Mouse (Mus musculus): ENCODE data around the gene Olfr624. TPM values are rescaled to one million over a fixed set of nuclear protein-coding genes. Genes with fewer than 3 reads are reported as not detected.
"Not testable (repeated sequence)": the region's sequence is repeated elsewhere in the genome, so short reads cannot be mapped to it uniquely, and the experiment has no call there.

The Olfr624 gene
- polyA plus RNA-seq (2012; rRNA removed), result 0.02 TPM in 1 of 2 replicates, not detected in the other

DNA sequence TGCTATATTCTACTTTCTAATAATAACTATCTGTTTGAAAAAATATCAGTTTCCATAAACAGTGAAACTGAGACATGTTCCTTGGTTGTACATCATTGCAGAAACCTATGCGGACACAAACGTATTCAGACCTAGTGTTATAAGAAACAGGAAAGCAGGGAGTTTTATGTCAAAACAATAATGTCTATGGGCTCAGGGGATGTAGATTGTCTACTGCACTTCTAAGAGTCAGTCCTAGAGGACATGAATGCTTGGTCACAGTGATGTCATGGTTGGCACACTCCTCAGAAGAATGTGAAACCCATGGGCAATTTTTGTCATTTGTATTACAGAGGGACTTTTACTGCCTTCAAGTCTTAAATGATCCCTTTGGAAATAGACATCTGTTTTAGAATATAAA is at the start of gene Olfr624:
Olfr624 (minus strand) TSS at position 101 of the 400 bp plus-strand sequence.
- no peak within 1 kb of the TSS for H3K4me3 ChIP-seq (ENCODE audit: insufficient read depth, low read length)
- H3K4me1 ChIP-seq (ENCODE audit: control insufficient read depth, insufficient read depth, low read length), result no peaks in the 10 kb centered on the region
- H3K27ac ChIP-seq (ENCODE audit: insufficient read depth, low read length), result no peak within 1 kb of the TSS
- TF ChIP-seq CTCF (IDR thresholded peaks at IDR 0.05; ENCODE audit: extremely low read depth, insufficient read depth, low read length) (no peak), POLR2A (IDR thresholded peaks at IDR 0.05; ENCODE audit: extremely low read depth, insufficient read depth, low read length) (no peak)

DNA sequence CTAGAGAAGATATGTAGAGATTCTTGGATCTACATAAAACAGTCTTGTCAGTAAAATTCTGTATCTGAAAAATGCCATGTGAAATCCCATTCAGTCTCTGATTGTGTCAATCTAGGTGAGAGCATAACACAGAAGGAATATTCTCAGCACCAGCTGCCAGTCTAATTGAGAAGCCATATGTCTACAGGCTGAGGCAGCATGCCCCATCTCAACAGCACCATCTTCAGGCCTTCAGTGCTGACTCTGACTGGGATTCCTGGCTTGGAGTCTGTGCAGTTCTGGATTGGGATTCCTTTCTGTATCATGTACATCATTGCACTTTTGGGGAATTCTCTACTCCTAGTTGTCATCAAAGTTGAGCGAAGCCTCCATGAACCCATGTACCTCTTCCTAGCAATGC is 45.4 kb upstream of the Olfr624 start:
- H3K4me3 ChIP-seq (ENCODE audit: insufficient read depth, low read length); H3K4me1 ChIP-seq (ENCODE audit: control insufficient read depth, insufficient read depth, low read length); H3K27ac ChIP-seq (ENCODE audit: insufficient read depth, low read length): not testable (repeated sequence)

- Histone ChIP-seq H3K4me3 (ENCODE audit: insufficient read depth, low read length) (no peak within 1 kb of the TSS), H3K4me1 (ENCODE audit: control insufficient read depth, insufficient read depth, low read length) (no peaks in the 10 kb centered on the region), H3K27ac (ENCODE audit: insufficient read depth, low read length) (no peak within 1 kb of the TSS)
- TF ChIP-seq POLR2A (IDR thresholded peaks at IDR 0.05; ENCODE audit: extremely low read depth, insufficient read depth, low read length) (no peak), CTCF (IDR thresholded peaks at IDR 0.05; ENCODE audit: extremely low read depth, insufficient read depth, low read length) (no peak)
Observed at GRCm38 (mm10) chr7:103714371-103714770, 43.4 kb upstream of the Olfr624 start, which contains the start of gene Olfr243. Gene Olfr243, plus strand, starts transcription at chr7:103714671.

GRCm38 (mm10) chr7:103712024-103712423 is 41.0 kb upstream of the Olfr624 start:
- TF ChIP-seq CTCF (IDR thresholded peaks at IDR 0.05; ENCODE audit: extremely low read depth, insufficient read depth, low read length), result no peak
- no peak for TF ChIP-seq POLR2A (IDR thresholded peaks at IDR 0.05; ENCODE audit: extremely low read depth, insufficient read depth, low read length)
- Histone ChIP-seq H3K4me3 (ENCODE audit: insufficient read depth, low read length) (no peak overlapping the region), H3K27ac (ENCODE audit: insufficient read depth, low read length) (no peak overlapping the region), H3K4me1 (ENCODE audit: control insufficient read depth, insufficient read depth, low read length) (no peaks in the 10 kb centered on the region)

- no peak for TF ChIP-seq CTCF (IDR thresholded peaks at IDR 0.05; ENCODE audit: extremely low read depth, insufficient read depth, low read length)
- TF ChIP-seq POLR2A (IDR thresholded peaks at IDR 0.05; ENCODE audit: extremely low read depth, insufficient read depth, low read length), result no peak
- H3K4me3 ChIP-seq (ENCODE audit: insufficient read depth, low read length), result no peak overlapping the region
- no peak overlapping the region for H3K27ac ChIP-seq (ENCODE audit: insufficient read depth, low read length)
- no peaks in the 10 kb centered on the region for H3K4me1 ChIP-seq (ENCODE audit: control insufficient read depth, insufficient read depth, low read length)
Observed at GRCm38 (mm10) chr7:103699469-103699868, 28.5 kb upstream of the Olfr624 start.

GRCm38 (mm10) chr7:103682420-103682819 is 11.4 kb upstream of the Olfr624 start, which contains the start of gene Olfr625-ps1:
Gene Olfr625-ps1, plus strand, starts transcription at chr7:103682720.
- H3K4me3 ChIP-seq (ENCODE audit: insufficient read depth, low read length), result no peak within 1 kb of the TSS
- no peak for TF ChIP-seq CTCF (IDR thresholded peaks at IDR 0.05; ENCODE audit: extremely low read depth, insufficient read depth, low read length)
- no peak for TF ChIP-seq POLR2A (IDR thresholded peaks at IDR 0.05; ENCODE audit: extremely low read depth, insufficient read depth, low read length)
- no peak within 1 kb of the TSS for H3K27ac ChIP-seq (ENCODE audit: insufficient read depth, low read length)
- no peaks in the 10 kb centered on the region for H3K4me1 ChIP-seq (ENCODE audit: control insufficient read depth, insufficient read depth, low read length)

DNA sequence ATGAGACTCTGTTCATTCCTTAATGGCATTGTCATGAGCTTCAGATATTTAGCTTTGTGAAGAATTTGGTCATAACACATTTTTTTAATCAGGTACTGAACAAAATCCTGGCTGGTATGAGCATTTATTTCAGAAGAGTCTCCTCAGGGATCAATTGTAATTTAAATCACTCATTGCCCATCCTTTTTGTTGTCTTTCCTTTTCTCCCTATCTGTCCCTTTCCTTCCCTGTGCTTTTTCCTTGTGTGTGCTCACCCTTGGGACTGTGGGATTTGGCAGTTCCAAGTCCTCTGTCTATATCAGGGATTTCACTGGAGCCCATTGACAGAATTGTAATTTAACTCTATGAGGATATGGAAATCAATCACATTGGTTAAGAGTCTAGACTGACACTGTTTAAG is 7.4 kb downstream of the Olfr624 start, which contains the start of gene Olfr623:
Olfr623 (minus strand) TSS at position 101 of the 400 bp plus-strand sequence.
- Histone ChIP-seq H3K4me1 (ENCODE audit: control insufficient read depth, insufficient read depth, low read length) (no peaks in the 10 kb centered on the region), H3K27ac (ENCODE audit: insufficient read depth, low read length) (no peak within 1 kb of the TSS), H3K4me3 (ENCODE audit: insufficient read depth, low read length) (no peak within 1 kb of the TSS)
- TF ChIP-seq CTCF (IDR thresholded peaks at IDR 0.05; ENCODE audit: extremely low read depth, insufficient read depth, low read length), result no peak
- no peak for TF ChIP-seq POLR2A (IDR thresholded peaks at IDR 0.05; ENCODE audit: extremely low read depth, insufficient read depth, low read length)

DNA sequence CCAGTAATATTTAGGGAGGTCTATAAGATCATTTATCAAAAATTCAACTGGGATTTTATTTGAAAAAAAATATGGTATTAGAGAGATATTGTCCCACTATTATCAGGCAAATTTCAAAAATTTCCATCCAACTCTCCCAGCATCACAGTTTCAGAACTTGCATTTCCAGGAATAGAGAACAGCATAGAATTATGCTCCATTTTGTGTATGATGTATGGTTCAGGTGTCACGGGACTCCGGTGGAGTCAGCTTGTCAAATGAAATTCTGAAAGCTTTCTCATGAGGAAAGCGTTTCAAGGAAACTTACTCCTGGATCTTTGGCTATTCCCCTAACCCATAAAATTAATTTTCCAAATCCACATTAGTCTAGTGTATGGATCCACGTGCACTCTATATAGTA is 26.9 kb downstream of the Olfr624 start:
- TF ChIP-seq POLR2A (IDR thresholded peaks at IDR 0.05; ENCODE audit: extremely low read depth, insufficient read depth, low read length) (no peak), CTCF (IDR thresholded peaks at IDR 0.05; ENCODE audit: extremely low read depth, insufficient read depth, low read length) (no peak)
- no peaks in the 10 kb centered on the region for H3K4me1 ChIP-seq (ENCODE audit: control insufficient read depth, insufficient read depth, low read length)

DNA sequence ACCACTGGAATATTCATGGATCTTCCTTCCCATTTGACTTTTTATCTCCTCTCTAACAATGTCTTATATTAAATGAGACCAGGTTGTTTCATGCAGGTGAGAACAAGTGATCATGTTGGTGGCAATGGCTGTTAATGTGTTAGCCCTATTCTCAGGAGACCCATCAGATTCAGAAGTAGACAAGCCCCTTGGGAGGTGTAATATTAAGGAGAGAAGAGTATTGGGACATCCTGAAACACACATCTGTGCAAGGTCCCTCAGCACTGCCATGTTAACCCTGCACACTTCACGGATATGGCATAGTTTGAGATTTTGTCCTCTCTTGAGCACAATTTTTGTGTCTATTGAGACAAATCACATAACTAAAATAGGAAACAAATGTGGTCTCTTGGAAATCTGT is 28.4 kb downstream of the Olfr624 start, which contains the start of gene Olfr622:
Olfr622 (minus strand) TSS at position 101 of the 400 bp plus-strand sequence.
- Histone ChIP-seq H3K4me1 (ENCODE audit: control insufficient read depth, insufficient read depth, low read length) (no peaks in the 10 kb centered on the region), H3K27ac (ENCODE audit: insufficient read depth, low read length) (no peak within 1 kb of the TSS), H3K4me3 (ENCODE audit: insufficient read depth, low read length) (no peak within 1 kb of the TSS)
- TF ChIP-seq CTCF (IDR thresholded peaks at IDR 0.05; ENCODE audit: extremely low read depth, insufficient read depth, low read length) (no peak), POLR2A (IDR thresholded peaks at IDR 0.05; ENCODE audit: extremely low read depth, insufficient read depth, low read length) (no peak)

More for the DNA sequence above, 26.9 kb downstream of the Olfr624 start:
- no peak overlapping the region for H3K4me3 ChIP-seq (ENCODE audit: insufficient read depth, low read length)
- H3K27ac ChIP-seq (ENCODE audit: insufficient read depth, low read length), result no peak overlapping the region

GRCm38 (mm10) chr7:103636795-103637194 is 34.2 kb downstream of the Olfr624 start:
- Histone ChIP-seq H3K4me3 (ENCODE audit: insufficient read depth, low read length) (no peak overlapping the region), H3K27ac (ENCODE audit: insufficient read depth, low read length) (no peak overlapping the region), H3K4me1 (ENCODE audit: control insufficient read depth, insufficient read depth, low read length) (no peaks in the 10 kb centered on the region)
- TF ChIP-seq POLR2A (IDR thresholded peaks at IDR 0.05; ENCODE audit: extremely low read depth, insufficient read depth, low read length) (no peak), CTCF (IDR thresholded peaks at IDR 0.05; ENCODE audit: extremely low read depth, insufficient read depth, low read length) (no peak)

Other genes starting within 250 kb of the Olfr624 start
- not detected in 2 replicates for gene Olfr605, start 225.8 kb downstream of the Olfr624 start, polyA plus RNA-seq (2012; rRNA removed)
- gene Olfr606, start 222.1 kb downstream of the Olfr624 start, polyA plus RNA-seq (2012; rRNA removed), result not detected in 2 replicates
- not detected in 2 replicates for gene Olfr607, start 207.0 kb downstream of the Olfr624 start, polyA plus RNA-seq (2012; rRNA removed)
- not detected in 2 replicates for gene Olfr608, start 201.3 kb downstream of the Olfr624 start, polyA plus RNA-seq (2012; rRNA removed)
- gene Olfr609, start 173.1 kb downstream of the Olfr624 start, polyA plus RNA-seq (2012; rRNA removed), result not detected in 2 replicates
- not detected in 2 replicates for gene Olfr610, start 159.1 kb downstream of the Olfr624 start, polyA plus RNA-seq (2012; rRNA removed)
- gene Olfr611, start 150.3 kb downstream of the Olfr624 start, polyA plus RNA-seq (2012; rRNA removed), result not detected in 2 replicates
- gene Olfr612, start 128.5 kb downstream of the Olfr624 start, polyA plus RNA-seq (2012; rRNA removed), result not detected in 2 replicates
- gene Olfr613, start 123.1 kb downstream of the Olfr624 start, polyA plus RNA-seq (2012; rRNA removed), result not detected in 2 replicates
- not detected in 2 replicates for gene Olfr615, start 115.1 kb downstream of the Olfr624 start, polyA plus RNA-seq (2012; rRNA removed)
- not detected in 2 replicates for gene Olfr616, start 102.0 kb downstream of the Olfr624 start, polyA plus RNA-seq (2012; rRNA removed)
- gene Olfr617, start 98.1 kb downstream of the Olfr624 start, polyA plus RNA-seq (2012; rRNA removed), result not detected in 2 replicates
- gene Olfr618, start 81.1 kb downstream of the Olfr624 start, polyA plus RNA-seq (2012; rRNA removed), result not detected in 2 replicates
- not detected in 2 replicates for gene Olfr619, start 70.6 kb downstream of the Olfr624 start, polyA plus RNA-seq (2012; rRNA removed)
- gene Olfr620, start 58.7 kb downstream of the Olfr624 start, polyA plus RNA-seq (2012; rRNA removed), result not detected in 2 replicates
- gene Olfr622, start 28.5 kb downstream of the Olfr624 start, polyA plus RNA-seq (2012; rRNA removed), result not detected in 2 replicates
- gene Olfr623, start 7.5 kb downstream of the Olfr624 start, polyA plus RNA-seq (2012; rRNA removed), result not detected in 2 replicates
- gene Olfr625-ps1, start 11.5 kb upstream of the Olfr624 start, polyA plus RNA-seq (2012; rRNA removed), result not detected in 2 replicates
- gene Olfr243, start 43.5 kb upstream of the Olfr624 start, polyA plus RNA-seq (2012; rRNA removed), result not detected in 2 replicates
- gene Olfr628, start 59.2 kb upstream of the Olfr624 start, polyA plus RNA-seq (2012; rRNA removed), result not detected in 2 replicates
- gene Olfr629, start 73.8 kb upstream of the Olfr624 start, polyA plus RNA-seq (2012; rRNA removed), result not detected in 2 replicates
- gene Olfr630, start 86.1 kb upstream of the Olfr624 start, polyA plus RNA-seq (2012; rRNA removed), result not detected in 2 replicates
- not detected in 2 replicates for gene Olfr69, start 100.4 kb upstream of the Olfr624 start, polyA plus RNA-seq (2012; rRNA removed)
- gene Olfr68, start 108.5 kb upstream of the Olfr624 start, polyA plus RNA-seq (2012; rRNA removed), result not detected in 2 replicates
- not detected in 2 replicates for gene Olfr67, start 120.6 kb upstream of the Olfr624 start, polyA plus RNA-seq (2012; rRNA removed)
- gene Hbb-bt, start 142.8 kb upstream of the Olfr624 start, polyA plus RNA-seq (2012; rRNA removed), result 56.3 and 87.5 TPM in 2 replicates
- gene Hbb-bs, start 156.9 kb upstream of the Olfr624 start, polyA plus RNA-seq (2012; rRNA removed), result 471 and 650 TPM in 2 replicates
- gene Hbb-bh2, start 169.3 kb upstream of the Olfr624 start, polyA plus RNA-seq (2012; rRNA removed), result not detected in 2 replicates
- gene Hbb-bh1, start 172.0 kb upstream of the Olfr624 start, polyA plus RNA-seq (2012; rRNA removed), result not detected in 2 replicates
- 0.95 and 1.0 TPM in 2 replicates for gene Hbb-y, start 182.0 kb upstream of the Olfr624 start, polyA plus RNA-seq (2012; rRNA removed)
- gene Olfr66, start 215.1 kb upstream of the Olfr624 start, polyA plus RNA-seq (2012; rRNA removed), result not detected in 2 replicates
- gene Olfr64, start 223.3 kb upstream of the Olfr624 start, polyA plus RNA-seq (2012; rRNA removed), result not detected in 2 replicates
- gene Olfr65, start 232.3 kb upstream of the Olfr624 start, polyA plus RNA-seq (2012; rRNA removed), result not detected in 2 replicates